Mouse (Mus musculus): ENCODE results near the gene Snapc2. TPM values are rescaled to one million over a fixed set of nuclear protein-coding genes. Genes with fewer than 3 reads are reported as not detected.

Gene Snapc2
- total RNA-seq (2021): 10 to 100 TPM; 23.4 to 25.9 TPM
- long read RNA-seq, experiment 1, transcript Snapc2-201 (5 exons, 1,536 nt): major isoform, 19 of 24 reads
- long read RNA-seq, experiment 1, partial matches to known transcripts: 3 of 24 reads
- long read RNA-seq, experiment 1, other reads (novel, unspliced or antisense): 2 of 24 reads
- long read RNA-seq, experiment 2, transcript Snapc2-201 (5 exons, 1,536 nt): major isoform, 27 of 36 reads
- long read RNA-seq, experiment 2, partial matches to known transcripts: 5 of 36 reads
- long read RNA-seq, experiment 2, other reads (novel, unspliced or antisense): 3 of 36 reads

DNA sequence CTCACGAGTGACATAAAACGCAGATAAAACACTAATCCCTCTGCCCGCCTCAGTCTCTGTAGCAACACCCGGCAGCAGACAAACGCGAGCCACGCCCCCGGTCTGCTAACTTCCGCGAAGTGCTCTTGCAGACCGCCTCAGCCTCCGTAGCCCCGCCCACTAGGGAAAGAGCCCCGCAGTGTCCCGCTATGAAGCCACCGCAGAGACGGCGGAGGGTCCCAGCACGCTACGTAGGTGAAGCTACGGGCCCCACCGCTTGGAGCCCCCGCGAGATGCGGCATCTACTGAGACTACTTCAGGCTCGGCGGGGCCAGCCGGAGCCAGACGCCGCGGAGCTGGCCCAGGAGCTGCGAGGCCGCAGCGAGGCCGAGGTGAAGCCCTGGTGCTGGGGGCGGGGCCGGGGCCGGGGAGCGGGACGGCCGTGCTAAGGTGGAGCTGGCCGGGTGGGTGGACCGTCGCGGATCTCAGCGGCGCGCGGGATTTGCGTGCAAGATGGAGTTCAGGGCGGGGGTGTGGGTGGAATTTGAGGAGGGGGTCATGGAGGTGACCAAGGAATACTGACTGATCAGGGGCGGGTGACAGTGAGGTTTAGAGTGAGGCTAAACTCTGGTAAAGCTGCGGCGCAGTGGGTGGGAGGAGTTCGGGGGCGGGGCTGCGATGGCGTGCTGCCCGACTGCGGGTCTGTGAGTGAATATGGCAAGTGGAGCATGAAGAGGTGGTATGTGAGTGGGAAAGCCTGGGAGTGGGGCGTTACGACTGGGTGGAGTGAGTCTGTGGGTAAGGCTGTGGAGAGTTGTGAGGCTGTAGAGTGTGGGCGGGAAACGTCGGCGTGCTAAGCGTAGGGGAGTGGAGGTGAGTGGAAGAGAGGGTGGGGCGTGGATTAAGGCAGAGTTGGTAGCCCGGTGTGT lies at the start of gene Snapc2:
Gene Snapc2, plus strand, starts transcription at position 147 of the 908 bp plus-strand sequence.
- peak; percentile 96 for DNase-seq (ENCODE audit: low spot score in 2 of 2)

DNA sequence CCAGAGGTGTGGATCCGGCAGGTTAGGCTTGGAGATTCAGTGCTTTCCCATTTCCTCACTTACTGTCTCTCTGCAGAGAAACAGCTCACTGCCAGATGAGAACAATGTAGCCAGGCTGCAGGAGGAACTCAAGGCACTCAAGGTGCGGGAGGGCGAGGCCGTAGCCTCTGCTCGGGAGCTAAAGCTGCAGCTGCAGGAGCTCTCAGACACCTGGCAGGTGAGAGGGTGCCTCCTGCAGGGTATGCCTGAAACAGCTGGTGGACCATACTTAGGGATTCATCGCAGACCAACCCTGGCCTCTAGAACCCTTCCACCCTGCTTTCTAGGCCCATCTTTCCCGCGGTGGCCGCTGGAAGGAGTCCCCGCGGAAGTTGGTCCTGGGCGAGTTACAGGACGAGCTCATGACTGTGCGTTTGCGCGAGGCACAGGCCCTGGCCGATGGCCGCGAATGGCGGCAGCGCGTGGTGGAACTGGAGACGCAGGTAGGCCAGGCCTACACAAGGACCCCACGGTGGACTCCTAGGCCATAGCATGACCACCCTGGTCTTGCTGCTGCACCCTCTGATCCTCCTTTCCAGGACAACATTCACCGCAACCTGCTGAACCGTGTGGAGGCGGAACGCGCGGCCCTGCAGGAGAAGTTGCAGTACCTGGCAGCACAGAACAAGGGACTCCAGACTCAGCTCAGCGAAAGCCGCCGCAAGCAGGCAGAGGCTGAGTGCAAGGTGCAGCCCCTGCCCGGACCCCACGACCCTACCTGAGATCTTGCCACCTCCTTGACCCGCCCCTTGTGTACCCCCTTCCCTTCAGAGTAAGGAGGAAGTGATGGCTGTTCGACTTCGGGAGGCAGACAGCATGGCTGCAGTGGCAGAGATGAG lies 47.4 kb upstream of the Snapc2 start:
- DNase-seq (ENCODE audit: low spot score in 2 of 2): no peak

DNA sequence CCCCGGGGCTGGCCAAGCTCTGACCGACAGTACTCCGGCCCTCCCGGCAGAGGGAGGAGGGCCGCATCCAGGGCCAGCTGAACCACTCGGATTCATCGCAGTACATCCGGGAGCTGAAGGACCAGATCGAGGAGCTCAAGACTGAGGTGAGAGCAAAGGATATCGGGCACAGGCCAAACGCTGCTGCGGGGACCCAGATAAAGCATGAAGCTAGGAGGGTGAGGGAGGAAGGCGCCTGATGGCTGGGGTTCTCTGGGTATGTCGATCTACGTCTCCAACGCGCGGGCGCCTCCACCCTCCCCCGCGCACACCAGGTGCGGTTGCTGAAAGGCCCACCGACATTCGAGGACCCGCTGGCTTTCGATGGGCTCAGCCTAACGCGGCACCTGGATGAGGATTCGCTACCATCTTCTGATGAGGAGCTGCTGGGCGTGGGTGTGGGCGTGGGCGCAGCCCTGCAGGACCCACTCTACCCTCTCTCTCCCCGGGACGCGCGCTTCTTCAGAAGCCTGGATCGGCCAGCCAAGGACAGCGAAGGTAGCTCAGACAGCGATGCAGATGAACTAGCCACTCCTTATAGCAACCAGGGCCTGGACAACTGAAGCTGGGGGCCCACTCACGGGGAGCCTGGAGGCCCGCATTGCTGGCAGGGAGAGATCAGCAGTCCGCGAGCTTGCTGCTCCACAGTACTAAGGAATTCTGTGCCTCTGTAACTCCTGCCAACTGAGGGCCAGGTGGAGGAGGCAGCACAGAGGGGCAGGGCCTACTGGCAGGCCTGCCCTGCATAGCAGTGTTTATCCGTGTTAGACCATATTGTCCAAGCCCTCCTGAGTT lies 46.5 kb upstream of the Snapc2 start:
- no peak for DNase-seq (ENCODE audit: low spot score in 2 of 2)

DNA sequence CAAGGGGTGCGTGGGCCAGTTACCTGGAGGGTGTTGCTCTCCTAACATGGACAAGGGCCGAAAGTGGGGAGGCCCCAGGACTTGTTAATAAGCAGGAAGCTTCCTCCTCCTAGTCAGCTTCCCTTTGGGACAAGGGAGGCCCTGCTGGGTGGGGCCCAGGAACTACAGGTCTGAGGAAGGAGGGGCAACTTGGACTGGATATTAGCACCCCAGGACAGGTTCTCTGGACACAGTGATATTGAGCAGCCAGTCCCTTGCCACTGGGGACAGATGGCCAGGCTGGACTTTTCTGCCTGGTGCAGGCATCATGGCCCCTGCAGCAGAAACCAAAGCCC lies 45.9 kb upstream of the Snapc2 start:
- no peak for DNase-seq (ENCODE audit: low spot score in 2 of 2)

DNA sequence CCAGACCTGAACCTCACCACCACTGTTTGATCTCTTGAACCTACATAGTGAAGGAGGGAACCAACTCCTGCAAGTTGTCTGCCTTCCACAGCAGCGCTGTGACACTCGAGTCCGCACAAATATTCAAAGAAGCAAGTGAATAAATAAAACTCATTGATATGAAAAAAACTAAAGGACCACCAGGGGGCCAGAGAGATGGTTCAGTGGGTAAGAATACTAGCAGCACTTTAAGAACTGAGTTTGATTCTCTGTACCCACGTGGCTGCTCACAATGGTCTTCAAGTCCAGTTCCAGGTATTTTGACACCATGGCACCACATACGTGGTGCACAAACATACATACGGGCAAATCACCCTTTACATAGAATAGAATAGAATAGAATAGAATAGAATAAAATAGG lies 41.8 kb upstream of the Snapc2 start:
- DNase-seq (ENCODE audit: low spot score in 2 of 2): no peak

DNA sequence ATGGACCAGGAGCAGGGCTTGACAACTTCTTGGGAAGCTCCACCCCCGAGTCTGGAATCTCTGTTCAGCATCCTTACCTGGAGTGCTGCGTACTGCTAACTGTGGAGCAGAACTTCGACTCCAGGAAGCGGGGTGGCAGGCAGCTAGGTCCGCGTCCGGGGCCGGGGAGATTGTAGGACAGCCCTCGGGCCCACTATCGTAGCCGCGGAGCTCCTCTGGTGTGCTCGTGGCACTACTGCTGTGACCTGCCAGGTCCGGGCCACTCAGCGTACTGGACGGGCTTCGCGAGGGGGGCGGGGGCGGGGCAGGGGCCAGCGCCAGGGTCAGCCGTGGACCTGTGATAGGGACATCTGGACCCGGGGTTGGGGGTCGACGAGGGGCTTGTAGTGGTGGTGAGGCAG lies 40.1 kb upstream of the Snapc2 start:
- no peak for DNase-seq (ENCODE audit: low spot score in 2 of 2)

DNA sequence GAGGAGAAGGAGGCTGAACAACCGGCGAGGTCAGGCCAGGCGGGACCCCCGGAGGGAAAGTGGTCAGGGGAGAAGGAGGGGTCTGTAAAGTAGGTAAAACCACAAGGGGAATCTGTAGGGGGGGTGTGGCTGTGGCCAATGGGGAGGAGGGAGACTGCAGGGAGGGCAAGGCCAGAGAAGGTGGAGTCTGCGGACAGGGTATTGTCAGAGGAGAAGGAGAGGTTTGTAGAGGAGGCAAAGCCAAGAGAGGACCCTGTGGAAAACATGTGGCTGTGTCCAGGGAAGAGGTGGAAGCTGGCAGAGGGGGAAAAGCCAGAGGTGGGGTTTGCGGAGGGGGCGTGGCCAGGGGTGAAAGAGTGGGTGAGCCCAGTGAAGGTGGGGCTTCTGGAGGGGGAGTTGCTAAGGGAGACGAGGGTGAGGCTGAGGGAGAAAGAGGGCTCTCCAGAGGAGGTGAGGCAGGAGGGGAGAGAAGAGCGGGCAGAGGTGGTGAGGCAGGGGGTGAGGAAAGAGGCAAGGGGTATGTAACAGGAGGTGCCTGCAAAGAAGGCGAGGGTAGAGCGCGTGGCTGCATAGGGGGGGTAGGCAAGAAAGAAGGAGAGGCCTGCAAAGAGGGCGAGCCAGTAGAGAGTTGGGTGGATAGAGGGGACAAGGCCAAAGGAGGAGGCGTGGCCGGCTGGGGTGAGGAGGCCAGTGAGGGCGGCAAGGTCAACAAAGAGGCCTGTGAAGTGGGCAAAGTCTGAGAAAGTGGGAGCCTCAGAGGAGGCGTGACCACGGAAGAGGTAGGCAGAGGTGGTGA lies 39.5 kb upstream of the Snapc2 start:
- peak; percentile 63 to 77 for DNase-seq (ENCODE audit: low spot score in 2 of 2)

DNA sequence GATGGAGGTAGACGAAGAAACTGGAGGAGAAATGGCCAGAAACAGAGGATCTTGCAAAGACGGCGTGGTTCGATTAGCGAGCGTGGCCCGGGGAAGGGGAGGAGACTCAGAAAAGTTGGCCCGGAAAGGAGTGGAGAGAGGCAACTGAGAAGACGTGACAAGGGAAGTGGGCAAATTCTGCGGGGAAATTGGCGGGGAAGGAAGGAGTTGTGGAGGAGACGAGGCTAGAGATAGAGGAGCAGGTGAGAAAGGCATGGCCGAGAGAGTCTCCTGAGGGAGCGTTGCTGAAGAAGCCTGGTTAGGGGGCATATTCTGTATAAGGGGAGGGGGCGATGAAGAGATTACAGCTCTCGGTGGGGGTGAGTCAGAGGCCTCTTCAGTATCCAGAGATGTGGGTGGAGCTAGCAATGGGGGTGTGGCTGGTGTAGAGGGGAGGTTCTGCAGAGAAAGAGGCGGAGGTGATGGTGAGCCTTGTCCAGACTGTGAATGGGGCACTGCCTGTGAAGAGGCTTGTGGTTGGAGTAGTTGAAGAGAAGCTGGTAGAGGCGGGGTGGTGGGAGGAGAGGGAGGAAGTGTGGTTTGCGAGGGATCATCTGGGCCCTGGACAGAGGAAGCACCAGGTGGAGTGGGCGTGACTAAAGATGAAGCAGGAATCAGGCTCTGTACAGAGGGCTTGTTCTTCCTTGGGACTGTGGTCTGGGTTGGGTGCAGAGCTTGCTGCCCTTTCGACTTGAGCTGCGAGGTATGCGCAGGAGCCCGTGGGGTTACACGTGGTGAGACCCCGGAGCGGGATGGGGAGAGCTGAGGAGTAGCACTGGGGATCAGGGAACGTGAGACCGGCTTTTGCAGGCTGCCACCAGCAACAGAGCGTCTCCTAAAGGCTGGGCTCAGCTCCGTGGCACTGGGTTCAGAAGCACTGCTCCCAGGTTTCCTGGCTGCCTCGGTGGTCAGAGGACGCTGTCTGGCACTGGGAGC lies 38.6 kb upstream of the Snapc2 start:
- peak; percentile 59 to 75 for DNase-seq (ENCODE audit: low spot score in 2 of 2)

DNA sequence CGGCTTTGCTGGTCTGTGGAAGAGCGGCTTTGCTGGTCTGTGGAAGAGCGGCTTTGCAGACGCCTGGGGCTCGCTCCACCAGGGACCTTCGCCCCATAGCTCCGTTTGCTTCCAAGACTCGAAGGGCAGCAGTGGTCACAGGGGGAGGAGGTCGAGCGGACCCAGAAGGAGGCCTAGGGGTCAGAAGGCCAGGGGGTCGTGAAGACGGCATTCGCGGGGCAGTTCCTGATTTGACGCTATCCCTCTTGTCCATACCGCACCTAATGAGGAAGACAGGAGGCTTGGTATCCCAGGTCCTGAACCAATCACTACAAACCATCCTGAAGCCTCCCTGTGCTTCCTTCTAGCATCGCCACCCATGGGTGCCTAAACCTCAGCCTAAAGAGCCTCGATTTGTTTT lies 36.6 kb upstream of the Snapc2 start:
- DNase-seq (ENCODE audit: low spot score in 2 of 2): no peak

DNA sequence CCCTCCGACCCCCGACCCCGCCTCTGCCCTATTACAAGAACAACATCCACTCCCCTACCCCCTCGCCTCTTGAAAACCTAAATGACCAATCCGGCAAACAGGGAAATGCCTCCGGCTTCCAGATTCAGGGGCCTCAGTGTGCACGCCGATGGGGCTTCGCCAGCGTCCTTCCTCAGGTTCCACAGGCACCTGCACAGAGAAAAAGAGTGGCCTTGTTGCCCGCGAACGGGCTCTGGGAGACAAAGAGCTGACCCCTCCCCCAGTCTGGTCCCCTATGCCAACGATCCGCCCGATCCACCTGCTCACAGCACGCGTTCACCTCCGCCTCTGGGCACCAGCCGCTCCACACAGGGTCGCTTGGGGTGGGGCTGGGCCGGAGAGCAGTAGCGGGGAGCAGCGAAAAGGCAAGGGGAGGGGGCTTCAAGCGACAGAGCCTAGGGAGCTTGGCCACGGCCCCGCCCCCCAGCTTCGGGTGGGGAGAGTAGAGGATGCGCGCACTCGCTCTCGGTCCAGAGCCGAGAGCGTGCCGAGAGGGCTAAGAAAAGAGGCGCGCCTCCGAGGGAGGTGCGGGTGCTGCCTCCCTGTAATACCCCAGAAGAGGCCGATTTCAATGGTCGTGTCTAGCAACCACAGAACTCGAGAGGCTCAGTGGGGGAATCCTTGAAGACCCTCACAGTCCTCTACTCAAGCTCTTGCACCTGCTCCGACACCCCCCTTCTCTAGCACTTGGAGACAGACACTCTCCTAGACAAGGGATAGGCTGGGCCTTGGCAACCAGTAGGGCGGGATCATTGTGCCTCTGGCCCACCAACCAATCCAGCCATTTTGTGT lies 35.9 kb upstream of the Snapc2 start, which contains the start of gene Prr36:
Gene Prr36, minus strand, starts transcription at position 669 of the 831 bp plus-strand sequence.
- DNase-seq (ENCODE audit: low spot score in 2 of 2): no peak

DNA sequence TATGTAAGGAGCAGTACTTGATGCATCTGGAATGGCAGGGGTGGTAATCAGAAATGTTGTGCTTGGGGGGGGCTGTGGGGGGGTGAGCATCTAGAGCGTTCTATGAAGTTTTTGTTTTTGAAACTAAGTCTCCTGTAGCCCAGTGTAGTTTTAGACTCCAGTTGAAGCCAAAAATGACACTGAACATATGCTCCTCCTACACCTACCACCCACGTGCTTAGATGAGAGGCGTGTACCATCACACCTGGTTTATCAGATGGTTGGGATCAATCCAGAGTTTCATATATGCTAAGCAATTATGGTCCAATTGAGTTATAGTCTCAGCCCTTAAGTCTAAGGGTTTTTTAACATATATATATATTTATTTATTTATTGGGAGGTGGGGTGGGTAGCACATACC lies 33.3 kb upstream of the Snapc2 start:
- DNase-seq (ENCODE audit: low spot score in 2 of 2): no peak

DNA sequence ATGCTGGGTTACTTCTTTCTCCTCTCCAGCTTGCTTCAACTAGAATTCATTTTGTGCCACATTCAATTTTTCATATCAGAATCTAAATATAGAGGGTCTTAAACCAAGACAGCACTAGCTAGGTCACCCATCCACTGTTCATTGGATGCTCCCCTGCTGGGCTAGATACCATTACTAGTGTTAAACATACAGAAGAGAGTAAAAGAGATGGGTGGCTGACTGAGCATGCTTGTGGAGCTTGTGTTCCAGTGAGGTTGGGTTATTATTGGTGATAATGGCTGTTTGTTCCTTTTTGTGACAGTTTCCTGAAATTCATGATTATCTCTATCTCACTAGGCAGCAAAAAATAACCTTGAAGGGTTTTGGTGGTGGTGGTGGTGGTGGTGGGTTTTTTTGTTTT lies 30.8 kb upstream of the Snapc2 start:
- DNase-seq (ENCODE audit: low spot score in 2 of 2): no peak

DNA sequence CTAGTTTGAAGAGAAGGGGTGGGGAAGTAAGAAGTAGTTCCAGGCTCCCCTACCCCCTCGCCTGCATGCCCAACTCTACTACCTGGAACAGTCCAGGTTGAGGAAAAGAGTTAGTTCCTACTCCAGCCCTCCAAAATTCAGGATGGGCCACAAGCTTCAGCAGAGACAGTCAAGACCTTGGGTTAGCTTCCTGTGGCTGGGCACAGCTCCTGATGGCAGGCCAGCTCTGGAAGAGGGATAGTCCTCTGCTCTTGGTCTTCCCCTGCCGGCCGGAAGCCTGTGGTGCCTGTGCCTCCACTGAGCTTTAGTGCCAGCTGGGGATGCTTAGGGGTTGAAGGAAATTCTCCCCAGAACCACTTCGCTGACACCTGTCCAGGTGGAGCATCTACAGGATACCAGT lies 26.6 kb upstream of the Snapc2 start:
- no peak for DNase-seq (ENCODE audit: low spot score in 2 of 2)

DNA sequence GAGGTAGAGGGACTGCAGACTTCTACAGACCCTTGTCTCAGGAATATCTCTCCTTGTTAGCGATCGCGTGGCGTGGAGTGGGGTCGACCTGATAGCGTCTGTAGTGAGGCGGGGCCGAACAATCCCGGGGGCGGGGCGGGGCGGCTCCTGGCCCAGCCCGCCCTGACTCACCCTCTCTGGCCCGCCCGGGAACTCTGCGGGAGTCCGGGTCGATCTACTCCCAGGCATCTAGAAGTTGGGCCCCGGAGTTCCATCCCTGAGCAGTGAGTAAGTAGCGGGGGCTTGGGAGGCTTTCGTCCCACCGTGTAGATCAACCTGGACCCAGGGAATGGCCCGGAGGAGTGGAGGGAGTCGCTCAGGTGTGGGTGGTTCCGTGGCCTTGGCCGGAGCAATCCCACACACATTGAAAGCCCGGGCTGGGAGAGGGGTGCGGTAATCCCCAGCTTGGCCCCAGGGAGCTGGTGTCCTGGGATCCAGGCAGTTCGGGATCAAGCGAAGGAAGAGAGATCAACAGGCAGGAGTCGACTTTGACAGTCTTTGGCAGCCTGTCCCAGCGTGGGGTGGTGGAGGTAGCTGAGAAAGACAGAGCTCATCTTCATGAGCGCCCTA lies 26.0 kb upstream of the Snapc2 start, which contains the start of gene Lrrc8e:
Gene Lrrc8e, plus strand, starts transcription at position 89 of the 609 bp plus-strand sequence.
- peak; percentile 62 to 76 for DNase-seq (ENCODE audit: low spot score in 2 of 2)

DNA sequence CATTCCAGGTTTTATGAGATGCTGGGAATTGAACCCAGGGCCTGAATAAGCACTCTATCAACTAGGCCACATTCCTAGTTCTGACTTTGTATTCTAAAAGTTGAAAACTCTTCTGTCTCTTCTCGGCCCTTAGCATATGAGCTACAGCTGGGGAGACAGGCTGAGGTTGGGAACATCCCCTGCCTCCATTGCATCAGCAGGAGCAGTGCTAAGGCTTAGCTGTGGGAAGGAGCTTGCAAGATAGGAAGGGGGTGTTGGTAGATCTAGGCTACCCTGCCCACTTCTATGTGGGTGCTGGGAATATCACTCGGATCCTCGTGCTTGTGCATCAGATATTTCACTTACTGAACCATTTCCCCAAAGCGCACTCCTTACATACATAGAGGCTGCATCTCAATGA lies 25.0 kb upstream of the Snapc2 start:
- no peak for DNase-seq (ENCODE audit: low spot score in 2 of 2)

DNA sequence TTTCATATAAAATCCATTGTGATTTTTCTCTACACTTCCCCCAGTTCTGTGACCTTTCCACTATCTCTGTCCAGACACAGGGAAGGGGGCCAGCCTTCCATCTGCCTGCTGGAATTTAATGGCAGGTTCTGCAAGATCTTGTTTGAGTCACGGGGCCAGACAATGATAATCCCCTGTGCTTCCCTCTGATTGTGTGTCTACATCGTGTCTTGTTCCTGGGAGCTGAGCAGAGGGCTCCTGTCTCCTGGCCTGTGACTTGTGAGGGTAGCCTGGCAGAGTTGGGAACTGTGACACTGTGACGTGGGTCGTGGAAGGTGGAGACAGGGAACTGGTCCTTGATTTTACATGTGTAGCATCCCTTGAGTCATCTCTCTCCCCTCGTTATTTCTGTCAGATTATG lies 23.1 kb upstream of the Snapc2 start:
- no peak for DNase-seq (ENCODE audit: low spot score in 2 of 2)

Data from adrenal gland, adult 18-20 months (tissue).